Mouse (Mus musculus): ENCODE data around the gene Trabd2b.

The Trabd2b gene

GRCm38 (mm10) chr4:114650551-114650950, 244.0 kb downstream of the Trabd2b start:
- DNase-seq (ENCODE audit: low spot score), result no peak

GRCm38 (mm10) chr4:114651007-114651406, 244.5 kb downstream of the Trabd2b start:
- DNase-seq (ENCODE audit: low spot score), result no peak

- no peak for DNase-seq (ENCODE audit: low spot score)
Observed at GRCm38 (mm10) chr4:114651606-114652005, 245.1 kb downstream of the Trabd2b start.

- DNase-seq (ENCODE audit: low spot score), result no peak
Observed at GRCm38 (mm10) chr4:114652400-114652799, 245.9 kb downstream of the Trabd2b start.

GRCm38 (mm10) chr4:114657933-114658332, 251.4 kb downstream of the Trabd2b start:
- DNase-seq (ENCODE audit: low spot score), result no peak

GRCm38 (mm10) chr4:114659876-114660275, 253.4 kb downstream of the Trabd2b start:
- DNase-seq (ENCODE audit: low spot score), result no peak

GRCm38 (mm10) chr4:114664063-114665036, 257.8 kb downstream of the Trabd2b start:
- DNase-seq (ENCODE audit: low spot score), result no peak
